Mouse (Mus musculus): ENCODE results near the gene Tpra1. TPM values are rescaled to one million over a fixed set of nuclear protein-coding genes. Genes with fewer than 3 reads are reported as not detected.

The Tpra1 gene
- polyA plus RNA-seq, 1 experiment from 2014 or later, result 60.3 TPM

- Histone ChIP-seq H3K27me3 (ENCODE audit: control insufficient read depth, insufficient read depth, low read depth, low read length) (no peaks in the 10 kb centered on the region), H3K9ac (ENCODE audit: low read depth, low read length) (no peak overlapping the region), H3K27ac (ENCODE audit: low read length) (no peak overlapping the region), H3K4me2 (ENCODE audit: low read depth, low read length) (no peak overlapping the region), H3K4me3 (ENCODE audit: low read depth, low read length) (no peak overlapping the region), H3K4me1 (ENCODE audit: control insufficient read depth, low read depth, low read length) (peaks cover 4% of the 10 kb centered on the region), H3K36me3 (ENCODE audit: control insufficient read depth, insufficient read depth) (no peaks in the 10 kb centered on the region), H3K9me3 (replicated peaks; ENCODE audit: control insufficient read depth, low read length) (no peaks in the 10 kb centered on the region)
- no peak for ATAC-seq (ENCODE audit: low read depth)
- WGBS (ENCODE audit: insufficient replicate concordance), result 76% methylated on average over 1 of the region's 1 CpGs
Observed at GRCm38 (mm10) chr6:88928026-88928425, 26.0 kb downstream of the Tpra1 start.

DNA sequence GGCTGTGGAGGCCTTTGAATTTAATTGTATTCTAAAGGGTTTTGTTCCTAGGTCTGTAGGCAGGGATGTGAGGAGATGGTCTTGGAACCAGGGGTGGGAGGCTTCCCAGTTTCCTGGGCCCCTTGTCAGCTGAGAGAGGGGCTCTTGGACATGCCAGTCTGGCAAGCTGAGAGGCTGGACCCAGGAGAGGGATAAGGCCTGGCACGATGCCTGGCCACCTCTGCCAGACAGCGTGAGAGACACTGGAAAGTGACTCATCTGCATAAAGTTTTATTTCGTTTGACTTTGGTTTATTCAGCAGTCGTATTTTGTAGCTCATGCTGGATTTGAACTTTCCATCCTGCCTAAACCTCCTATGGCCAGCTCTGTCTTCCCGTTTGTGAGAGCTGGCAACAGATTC, 26.5 kb downstream of the Tpra1 start:
- WGBS (ENCODE audit: insufficient replicate concordance), result 47% methylated on average over 5 of the region's 5 CpGs
- no peak overlapping the region for H3K4me2 ChIP-seq (ENCODE audit: low read depth, low read length)
- no peak for ATAC-seq (ENCODE audit: low read depth)
- no peak overlapping the region for H3K4me3 ChIP-seq (ENCODE audit: low read depth, low read length)
- H3K9ac ChIP-seq (ENCODE audit: low read depth, low read length), result no peak overlapping the region
- no peaks in the 10 kb centered on the region for H3K27me3 ChIP-seq (ENCODE audit: control insufficient read depth, insufficient read depth, low read depth, low read length)
- no peaks in the 10 kb centered on the region for H3K36me3 ChIP-seq (ENCODE audit: control insufficient read depth, insufficient read depth)
- H3K9me3 ChIP-seq (replicated peaks; ENCODE audit: control insufficient read depth, low read length), result no peaks in the 10 kb centered on the region
- H3K4me1 ChIP-seq (ENCODE audit: control insufficient read depth, low read depth, low read length), result peaks cover 4% of the 10 kb centered on the region
- H3K27ac ChIP-seq (ENCODE audit: low read length), result no peak overlapping the region

GRCm38 (mm10) chr6:88929451-88929850, 27.4 kb downstream of the Tpra1 start:
- 69% methylated on average over 6 of the region's 6 CpGs for WGBS (ENCODE audit: insufficient replicate concordance)
- Histone ChIP-seq H3K9me3 (replicated peaks; ENCODE audit: control insufficient read depth, low read length) (no peaks in the 10 kb centered on the region), H3K36me3 (ENCODE audit: control insufficient read depth, insufficient read depth) (no peaks in the 10 kb centered on the region), H3K4me2 (ENCODE audit: low read depth, low read length) (no peak overlapping the region), H3K4me1 (ENCODE audit: control insufficient read depth, low read depth, low read length) (peaks cover 4% of the 10 kb centered on the region), H3K27ac (ENCODE audit: low read length) (no peak overlapping the region), H3K4me3 (ENCODE audit: low read depth, low read length) (no peak overlapping the region), H3K9ac (ENCODE audit: low read depth, low read length) (no peak overlapping the region), H3K27me3 (ENCODE audit: control insufficient read depth, insufficient read depth, low read depth, low read length) (no peaks in the 10 kb centered on the region)
- no peak for ATAC-seq (ENCODE audit: low read depth)

DNA sequence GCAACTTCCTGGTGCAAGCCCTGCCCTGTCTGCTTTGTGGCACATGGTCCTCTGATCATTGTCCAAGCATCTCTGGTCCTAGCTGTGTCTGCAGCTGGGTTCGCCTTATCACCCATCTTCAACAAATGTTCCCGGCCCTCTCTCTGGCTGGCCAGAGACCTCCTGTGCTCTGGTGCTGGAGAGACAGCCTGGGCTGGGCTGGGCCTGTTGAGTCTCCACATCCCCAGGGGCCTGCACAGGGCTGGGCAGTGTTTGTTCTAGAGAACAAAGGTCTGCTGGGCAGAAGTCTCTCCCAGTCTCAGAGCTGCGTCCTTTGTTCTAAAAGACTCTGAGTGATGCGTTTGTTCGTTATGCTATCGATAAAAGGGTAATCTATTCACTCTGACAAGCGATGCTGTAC, 28.0 kb downstream of the Tpra1 start:
- H3K27ac ChIP-seq (ENCODE audit: low read length), result no peak overlapping the region
- no peaks in the 10 kb centered on the region for H3K27me3 ChIP-seq (ENCODE audit: control insufficient read depth, insufficient read depth, low read depth, low read length)
- H3K9me3 ChIP-seq (replicated peaks; ENCODE audit: control insufficient read depth, low read length), result no peaks in the 10 kb centered on the region
- no peak overlapping the region for H3K4me2 ChIP-seq (ENCODE audit: low read depth, low read length)
- 63% methylated on average over 7 of the region's 7 CpGs for WGBS (ENCODE audit: insufficient replicate concordance)
- no peak overlapping the region for H3K4me3 ChIP-seq (ENCODE audit: low read depth, low read length)
- H3K9ac ChIP-seq (ENCODE audit: low read depth, low read length), result no peak overlapping the region
- H3K4me1 ChIP-seq (ENCODE audit: control insufficient read depth, low read depth, low read length), result peaks cover 4% of the 10 kb centered on the region
- no peaks in the 10 kb centered on the region for H3K36me3 ChIP-seq (ENCODE audit: control insufficient read depth, insufficient read depth)
- no peak for ATAC-seq (ENCODE audit: low read depth)

DNA sequence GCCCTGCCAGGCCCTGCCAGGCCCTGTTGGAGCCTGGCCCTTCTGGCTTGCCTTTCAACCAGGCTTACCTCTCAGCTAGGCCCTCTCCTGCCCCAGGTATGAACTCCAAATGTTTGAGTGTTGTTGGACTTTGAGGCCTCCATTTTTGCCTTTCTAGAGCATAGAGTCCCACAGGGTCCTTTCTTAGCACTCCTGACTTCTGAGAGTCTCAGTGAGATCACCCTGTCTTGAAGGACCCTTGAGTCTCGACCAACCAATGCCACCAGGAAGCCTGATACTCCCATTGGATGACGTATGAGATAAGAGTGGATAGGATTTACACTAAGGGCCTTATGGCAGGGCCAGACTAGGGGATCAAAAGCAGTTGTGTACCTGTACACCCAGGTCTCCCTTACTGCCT, 29.4 kb downstream of the Tpra1 start:
- no peak overlapping the region for H3K9ac ChIP-seq (ENCODE audit: low read depth, low read length)
- H3K4me1 ChIP-seq (ENCODE audit: control insufficient read depth, low read depth, low read length), result peaks cover 4% of the 10 kb centered on the region
- no peak overlapping the region for H3K4me3 ChIP-seq (ENCODE audit: low read depth, low read length)
- H3K36me3 ChIP-seq (ENCODE audit: control insufficient read depth, insufficient read depth), result no peaks in the 10 kb centered on the region
- 52% methylated on average over 2 of the region's 2 CpGs for WGBS (ENCODE audit: insufficient replicate concordance)
- no peaks in the 10 kb centered on the region; the same call in 1 of the 2 replicates for H3K27me3 ChIP-seq (ENCODE audit: control insufficient read depth, insufficient read depth, low read depth, low read length)
- H3K27ac ChIP-seq (ENCODE audit: low read length), result no peak overlapping the region
- ATAC-seq (ENCODE audit: low read depth), result no peak
- no peaks in the 10 kb centered on the region for H3K9me3 ChIP-seq (replicated peaks; ENCODE audit: control insufficient read depth, low read length)
- no peak overlapping the region for H3K4me2 ChIP-seq (ENCODE audit: low read depth, low read length)

GRCm38 (mm10) chr6:88934132-88934531, 32.1 kb downstream of the Tpra1 start:
- Histone ChIP-seq H3K27me3 (ENCODE audit: control insufficient read depth, insufficient read depth, low read depth, low read length) (no peaks in the 10 kb centered on the region; the same call in 1 of the 2 replicates), H3K27ac (ENCODE audit: low read length) (no peak overlapping the region), H3K9me3 (replicated peaks; ENCODE audit: control insufficient read depth, low read length) (no peaks in the 10 kb centered on the region), H3K4me3 (ENCODE audit: low read depth, low read length) (no peak overlapping the region), H3K4me2 (ENCODE audit: low read depth, low read length) (no peak overlapping the region), H3K36me3 (ENCODE audit: control insufficient read depth, insufficient read depth) (no peaks in the 10 kb centered on the region), H3K4me1 (ENCODE audit: control insufficient read depth, low read depth, low read length) (no peaks in the 10 kb centered on the region), H3K9ac (ENCODE audit: low read depth, low read length) (no peak overlapping the region)
- no peak for ATAC-seq (ENCODE audit: low read depth)
- WGBS (ENCODE audit: insufficient replicate concordance), result 74% methylated on average over 4 of the region's 4 CpGs

DNA sequence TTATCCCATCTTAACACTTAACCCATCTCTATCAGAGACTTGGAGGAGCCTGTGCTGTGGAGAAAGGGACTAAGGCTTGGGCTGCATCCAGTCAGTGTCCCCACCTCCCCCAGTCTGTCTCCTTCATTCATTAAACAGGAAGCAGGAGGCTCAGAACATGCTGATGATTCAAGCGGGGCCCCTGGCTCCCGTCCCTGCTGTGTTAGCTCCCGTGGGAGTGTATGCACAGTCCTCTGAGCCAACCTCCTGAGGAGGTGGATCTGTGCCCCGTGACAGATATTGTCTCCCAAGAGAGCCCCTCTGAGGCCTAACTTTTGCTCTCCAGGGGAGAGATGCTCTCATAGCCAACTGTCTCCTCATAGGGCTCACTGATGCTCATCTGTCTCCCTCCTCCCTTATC, 32.8 kb downstream of the Tpra1 start:
- no peak for ATAC-seq (ENCODE audit: low read depth)
- Histone ChIP-seq H3K4me1 (ENCODE audit: control insufficient read depth, low read depth, low read length) (no peaks in the 10 kb centered on the region), H3K9me3 (replicated peaks; ENCODE audit: control insufficient read depth, low read length) (no peaks in the 10 kb centered on the region), H3K9ac (ENCODE audit: low read depth, low read length) (no peak overlapping the region), H3K27ac (ENCODE audit: low read length) (no peak overlapping the region), H3K4me2 (ENCODE audit: low read depth, low read length) (no peak overlapping the region), H3K4me3 (ENCODE audit: low read depth, low read length) (no peak overlapping the region), H3K27me3 (ENCODE audit: control insufficient read depth, insufficient read depth, low read depth, low read length) (no peaks in the 10 kb centered on the region; the same call in 1 of the 2 replicates), H3K36me3 (ENCODE audit: control insufficient read depth, insufficient read depth) (no peaks in the 10 kb centered on the region)
- WGBS (ENCODE audit: insufficient replicate concordance), result 21% methylated on average over 4 of the region's 4 CpGs

- Histone ChIP-seq H3K9me3 (replicated peaks; ENCODE audit: control insufficient read depth, low read length) (no peaks in the 10 kb centered on the region), H3K27ac (ENCODE audit: low read length) (no peak overlapping the region), H3K36me3 (ENCODE audit: control insufficient read depth, insufficient read depth) (no peaks in the 10 kb centered on the region), H3K27me3 (ENCODE audit: control insufficient read depth, insufficient read depth, low read depth, low read length) (no peaks in the 10 kb centered on the region; the same call in 1 of the 2 replicates), H3K4me1 (ENCODE audit: control insufficient read depth, low read depth, low read length) (no peaks in the 10 kb centered on the region), H3K9ac (ENCODE audit: low read depth, low read length) (no peak overlapping the region), H3K4me2 (ENCODE audit: low read depth, low read length) (no peak overlapping the region), H3K4me3 (ENCODE audit: low read depth, low read length) (no peak overlapping the region)
- WGBS (ENCODE audit: insufficient replicate concordance), result 9% methylated on average over 4 of the region's 4 CpGs
- ATAC-seq (ENCODE audit: low read depth), result no peak
Observed at GRCm38 (mm10) chr6:88935735-88936276, 33.8 kb downstream of the Tpra1 start.

DNA sequence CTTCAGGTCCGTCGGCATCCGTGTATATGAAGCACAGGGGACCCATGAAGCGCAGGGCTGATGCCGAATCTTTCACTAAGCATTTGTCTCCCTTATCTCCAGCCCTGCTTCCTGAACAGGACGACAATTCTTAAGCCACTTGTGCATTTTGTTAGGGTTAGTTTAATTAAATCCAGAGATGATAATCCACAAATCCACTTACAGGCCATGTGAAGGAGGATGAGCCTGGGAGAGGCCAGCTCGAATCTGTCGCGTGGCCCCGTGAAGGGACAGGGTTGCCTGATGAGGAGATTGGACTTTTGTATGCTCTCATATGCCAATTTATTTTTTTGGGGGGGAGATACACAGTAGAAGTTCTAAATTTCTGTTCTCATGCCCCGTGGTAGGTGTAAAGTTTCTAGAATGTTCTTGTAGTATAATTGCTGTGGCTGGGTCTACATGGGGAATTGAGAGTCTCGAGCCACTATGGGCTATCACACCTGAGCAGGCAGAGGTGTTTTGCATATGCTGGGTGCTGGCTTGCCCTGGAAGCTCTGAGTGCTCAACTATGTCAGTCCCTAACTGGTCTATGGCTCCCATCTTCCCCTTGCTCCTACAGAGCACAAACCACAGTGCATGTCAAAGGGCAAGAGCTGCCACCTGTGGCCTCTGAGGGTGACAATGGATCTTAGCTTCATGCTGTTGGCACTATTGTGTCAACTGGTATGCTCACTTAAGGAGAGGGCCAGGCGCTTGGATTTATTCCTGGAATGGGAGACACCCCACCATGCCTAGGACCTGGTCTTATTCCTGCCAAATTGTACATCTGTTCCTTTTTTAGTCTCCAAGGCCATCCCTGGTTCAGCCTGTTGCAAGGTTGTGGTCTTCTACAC, 34.5 kb downstream of the Tpra1 start:
- Histone ChIP-seq H3K27ac (ENCODE audit: low read length) (no peak overlapping the region), H3K27me3 (ENCODE audit: control insufficient read depth, insufficient read depth, low read depth, low read length) (no peaks in the 10 kb centered on the region; the same call in none of the 2 replicates), H3K4me3 (ENCODE audit: low read depth, low read length) (no peak overlapping the region), H3K4me1 (ENCODE audit: control insufficient read depth, low read depth, low read length) (no peaks in the 10 kb centered on the region), H3K9me3 (replicated peaks; ENCODE audit: control insufficient read depth, low read length) (no peaks in the 10 kb centered on the region), H3K36me3 (ENCODE audit: control insufficient read depth, insufficient read depth) (no peaks in the 10 kb centered on the region), H3K9ac (ENCODE audit: low read depth, low read length) (no peak overlapping the region), H3K4me2 (ENCODE audit: low read depth, low read length) (no peak overlapping the region)
- WGBS (ENCODE audit: insufficient replicate concordance), result 57% methylated on average over 13 of the region's 13 CpGs
- no peak for ATAC-seq (ENCODE audit: low read depth)
